Mouse (Mus musculus) liver, postnatal 0 days (tissue): ENCODE data around the gene Map2k5.
A peak's percentile ranks its signal among the peaks of the same experiment; 100 is the strongest.

Experiments used
- CTCF ChIP-seq: sonication (generic); IDR thresholded peaks from 2 replicates; pipeline ENCODE4 v1.5.1; 2016; ENCODE audit warnings: antibody characterized with exemption, low read depth
- EP300 ChIP-seq: IDR thresholded peaks from 2 replicates; pipeline ENCODE4 v1.6.1; 2016; ENCODE audit warnings: antibody characterized with exemption, low read depth, mild to moderate bottlenecking

- TF ChIP-seq EP300, result no peak
- TF ChIP-seq CTCF, result peak; percentile 20
Observed at GRCm38 (mm10) chr9:63421096-63421736, 43.5 kb upstream of the Map2k5 start.
